Mouse (Mus musculus) kidney, adult 18-20 months (tissue): Measurements from ENCODE around the gene Ldb1.

Source experiments
- DNase-seq: peaks from one replicate; pipeline ENCODE4 v3.0.0; 2021

Ldb1 gene

GRCm38 (mm10) chr19:46026567-46026966 is 18.4 kb downstream of the Ldb1 start:
- no peak for DNase-seq

GRCm38 (mm10) chr19:46024959-46025358 is 20.1 kb downstream of the Ldb1 start:
- no peak for DNase-seq

- DNase-seq: no peak
These were observed 29.0 kb downstream of the Ldb1 start for GRCm38 (mm10) chr19:46016023-46016422.

GRCm38 (mm10) chr19:46014572-46015178 is 30.3 kb downstream of the Ldb1 start:
- peak; percentile 95 for DNase-seq

- no peak for DNase-seq
These were observed 39.3 kb downstream of the Ldb1 start for GRCm38 (mm10) chr19:46005680-46006079.

- DNase-seq: no peak
These were observed 40.1 kb downstream of the Ldb1 start for GRCm38 (mm10) chr19:46004814-46005466.

GRCm38 (mm10) chr19:46003371-46004226 is 41.4 kb downstream of the Ldb1 start, which contains the start of gene Hps6:
Gene Hps6 (plus strand): TSS chr19:46003508.
- DNase-seq: peak; percentile 92

- DNase-seq: no peak
These were observed 42.7 kb downstream of the Ldb1 start for GRCm38 (mm10) chr19:46002279-46002678.

GRCm38 (mm10) chr19:45999378-45999777 is 45.6 kb downstream of the Ldb1 start:
- no peak for DNase-seq

- DNase-seq: no peak
These were observed 46.3 kb downstream of the Ldb1 start for GRCm38 (mm10) chr19:45998694-45999217.

GRCm38 (mm10) chr19:45997785-45998693 is 47.0 kb downstream of the Ldb1 start, which contains the start of gene Armh3:
Gene Armh3 (minus strand): TSS chr19:45998488.
- DNase-seq: peak; percentile 96

- DNase-seq: no peak
These were observed 47.6 kb downstream of the Ldb1 start for GRCm38 (mm10) chr19:45997365-45997764.

- peak; percentile 66 for DNase-seq
These were observed 50.9 kb downstream of the Ldb1 start for GRCm38 (mm10) chr19:45993981-45994737.

- DNase-seq: peak; percentile 60
These were observed 51.6 kb downstream of the Ldb1 start for GRCm38 (mm10) chr19:45993441-45993840.

GRCm38 (mm10) chr19:45991171-45991570 is 53.8 kb downstream of the Ldb1 start:
- DNase-seq: no peak

GRCm38 (mm10) chr19:45988238-45988637 is 56.8 kb downstream of the Ldb1 start:
- no peak for DNase-seq

- no peak for DNase-seq
These were observed 60.6 kb downstream of the Ldb1 start for GRCm38 (mm10) chr19:45984379-45984778.
